Mouse (Mus musculus): ENCODE measurements at regions not wholly inside any gene's neighbourhood (a gene's known extent, or its start where the extent isn't known, plus 50 kb on each side); places are given as distances from the start of the nearest gene placed in this dataset.

- Histone ChIP-seq H3K27me3 (ENCODE audit: control insufficient read depth, insufficient read depth, low read length) (no peaks in the 10 kb centered on the region), H3K27ac (no peak overlapping the region), H3K9me3 (ENCODE audit: control insufficient read depth, low read length) (no peaks in the 10 kb centered on the region), H3K4me1 (replicated peaks; ENCODE audit: control insufficient read depth in 2 of 2, insufficient read depth in 2 of 2, low read length in 1 of 2) (no peaks in the 10 kb centered on the region), H3K4me3 (ENCODE audit: insufficient read depth in 1 of 2, low read depth in 2 of 2, low read length in 2 of 2) (no peak overlapping the region), H3K9ac (replicated peaks) (no peak overlapping the region), H3K4me2 (ENCODE audit: low read depth) (no peak overlapping the region), H3K36me3 (replicated peaks; ENCODE audit: control insufficient read depth, insufficient read depth, low read depth) (no peaks in the 10 kb centered on the region)
- 77% methylated on average over 5 of the region's 5 CpGs for whole genome bisulfite sequencing (ENCODE audit: insufficient replicate concordance)
- DNase-seq (ENCODE audit: low read depth in 3 of 3, low spot score in 3 of 3) (no peak), ATAC-seq (ENCODE audit: insufficient read depth) (no peak)
- TF ChIP-seq CTCF (IDR thresholded peaks at IDR 0.05; ENCODE audit: low read depth) (no peak), EP300 (IDR thresholded peaks at IDR 0.05; ENCODE audit: low read depth) (no peak)
These were observed 59.1 kb upstream of the Acsl3 start for GRCm38 (mm10) chr1:78598561-78598960.

- no peak for ATAC-seq (ENCODE audit: insufficient read depth)
These were observed 57.0 kb upstream of the Acsl3 start for GRCm38 (mm10) chr1:78600666-78601065.

GRCm38 (mm10) chr1:78601568-78601967 lies 56.1 kb upstream of the Acsl3 start:
- Histone ChIP-seq H3K9me3 (ENCODE audit: control insufficient read depth, low read length) (no peaks in the 10 kb centered on the region), H3K4me3 (ENCODE audit: insufficient read depth in 1 of 2, low read depth in 2 of 2, low read length in 2 of 2) (no peak overlapping the region), H3K4me1 (replicated peaks; ENCODE audit: control insufficient read depth in 2 of 2, insufficient read depth in 2 of 2, low read length in 1 of 2) (no peaks in the 10 kb centered on the region), H3K36me3 (replicated peaks; ENCODE audit: control insufficient read depth, insufficient read depth, low read depth) (no peaks in the 10 kb centered on the region), H3K27me3 (ENCODE audit: control insufficient read depth, insufficient read depth, low read length) (no peaks in the 10 kb centered on the region), H3K9ac (replicated peaks) (no peak overlapping the region), H3K27ac (no peak overlapping the region), H3K4me2 (ENCODE audit: low read depth) (no peak overlapping the region)
- ATAC-seq (ENCODE audit: insufficient read depth) (no peak), DNase-seq (ENCODE audit: low read depth in 3 of 3, low spot score in 3 of 3) (no peak)
- TF ChIP-seq CTCF (IDR thresholded peaks at IDR 0.05; ENCODE audit: low read depth) = no peak
- TF ChIP-seq EP300 (IDR thresholded peaks at IDR 0.05; ENCODE audit: low read depth) = no peak
- 17% methylated on average over 3 of the region's 3 CpGs for WGBS (ENCODE audit: insufficient replicate concordance)

More at GRCm38 (mm10) chr1:78600666-78601065, 57.0 kb upstream of the Acsl3 start:
- H3K27ac ChIP-seq = no peak overlapping the region
- H3K27me3 ChIP-seq (ENCODE audit: control insufficient read depth, insufficient read depth, low read length) = no peaks in the 10 kb centered on the region
- WGBS (ENCODE audit: insufficient replicate concordance) = 17% methylated on average over 1 of the region's 1 CpGs
- no peaks in the 10 kb centered on the region for H3K9me3 ChIP-seq (ENCODE audit: control insufficient read depth, low read length)
- H3K9ac ChIP-seq (replicated peaks) = no peak overlapping the region
- no peaks in the 10 kb centered on the region for H3K4me1 ChIP-seq (replicated peaks; ENCODE audit: control insufficient read depth in 2 of 2, insufficient read depth in 2 of 2, low read length in 1 of 2)
- no peak for DNase-seq (ENCODE audit: low read depth in 3 of 3, low spot score in 3 of 3)
- no peaks in the 10 kb centered on the region for H3K36me3 ChIP-seq (replicated peaks; ENCODE audit: control insufficient read depth, insufficient read depth, low read depth)
- no peak overlapping the region for H3K4me2 ChIP-seq (ENCODE audit: low read depth)
- no peak overlapping the region for H3K4me3 ChIP-seq (ENCODE audit: insufficient read depth in 1 of 2, low read depth in 2 of 2, low read length in 2 of 2)
- TF ChIP-seq EP300 (IDR thresholded peaks at IDR 0.05; ENCODE audit: low read depth) (no peak), CTCF (IDR thresholded peaks at IDR 0.05; ENCODE audit: low read depth) (no peak)

- 9% methylated on average over 3 of the region's 3 CpGs for WGBS (ENCODE audit: insufficient replicate concordance)
- Histone ChIP-seq H3K9ac (replicated peaks) (no peak overlapping the region), H3K36me3 (replicated peaks; ENCODE audit: control insufficient read depth, insufficient read depth, low read depth) (no peaks in the 10 kb centered on the region), H3K4me3 (ENCODE audit: insufficient read depth in 1 of 2, low read depth in 2 of 2, low read length in 2 of 2) (no peak overlapping the region), H3K27ac (no peak overlapping the region), H3K4me1 (replicated peaks; ENCODE audit: control insufficient read depth in 2 of 2, insufficient read depth in 2 of 2, low read length in 1 of 2) (no peaks in the 10 kb centered on the region), H3K27me3 (ENCODE audit: control insufficient read depth, insufficient read depth, low read length) (no peaks in the 10 kb centered on the region), H3K4me2 (ENCODE audit: low read depth) (no peak overlapping the region), H3K9me3 (ENCODE audit: control insufficient read depth, low read length) (no peaks in the 10 kb centered on the region)
- TF ChIP-seq EP300 (IDR thresholded peaks at IDR 0.05; ENCODE audit: low read depth) (no peak), CTCF (IDR thresholded peaks at IDR 0.05; ENCODE audit: low read depth) (no peak)
- ATAC-seq (ENCODE audit: insufficient read depth) (no peak), DNase-seq (ENCODE audit: low read depth in 3 of 3, low spot score in 3 of 3) (no peak)
These were observed 55.6 kb upstream of the Acsl3 start for GRCm38 (mm10) chr1:78602039-78602438.

GRCm38 (mm10) chr1:78602885-78603284 lies 54.7 kb upstream of the Acsl3 start:
- Histone ChIP-seq H3K27me3 (ENCODE audit: control insufficient read depth, insufficient read depth, low read length) (no peaks in the 10 kb centered on the region), H3K36me3 (replicated peaks; ENCODE audit: control insufficient read depth, insufficient read depth, low read depth) (no peaks in the 10 kb centered on the region), H3K4me1 (replicated peaks; ENCODE audit: control insufficient read depth in 2 of 2, insufficient read depth in 2 of 2, low read length in 1 of 2) (no peaks in the 10 kb centered on the region), H3K27ac (no peak overlapping the region), H3K9me3 (ENCODE audit: control insufficient read depth, low read length) (no peaks in the 10 kb centered on the region), H3K4me2 (ENCODE audit: low read depth) (no peak overlapping the region), H3K9ac (replicated peaks) (no peak overlapping the region), H3K4me3 (ENCODE audit: insufficient read depth in 1 of 2, low read depth in 2 of 2, low read length in 2 of 2) (no peak overlapping the region)
- ATAC-seq (ENCODE audit: insufficient read depth) (no peak), DNase-seq (ENCODE audit: low read depth in 3 of 3, low spot score in 3 of 3) (no peak)
- TF ChIP-seq EP300 (IDR thresholded peaks at IDR 0.05; ENCODE audit: low read depth) (no peak), CTCF (IDR thresholded peaks at IDR 0.05; ENCODE audit: low read depth) (no peak)
- 62% methylated on average over 3 of the region's 3 CpGs for WGBS (ENCODE audit: insufficient replicate concordance)

All from liver, embryonic 14.5 days (tissue).